Mouse (Mus musculus) olfactory bulb, adult 2 months (tissue): ENCODE results near the gene Ttc28.

Experiments used
- CTCF ChIP-seq: fragments of 200-500 bp; IDR thresholded peaks from 2 replicates; pipeline ENCODE4 v1.5.1; 2012; ENCODE audit warnings: low read depth, mild to moderate bottlenecking, low read length, moderate library complexity; ENCODE audit not compliant: insufficient read depth
- POLR2A ChIP-seq: fragments of 200-500 bp; IDR thresholded peaks from 2 replicates; pipeline ENCODE4 v1.6.1; 2012; ENCODE audit warnings: mild to moderate bottlenecking, low read depth, low read length, moderate library complexity; ENCODE audit not compliant: insufficient read depth

GRCm38 (mm10) chr5:111026209-111026608, 146.6 kb downstream of the Ttc28 start:
- TF ChIP-seq CTCF (no peak), POLR2A (no peak)
